Mouse (Mus musculus) cerebellum, postnatal 36 days (tissue): Measurements from ENCODE around the gene Snapin.
A peak's percentile ranks its signal among the peaks of the same experiment; 100 is the strongest.

Experiments
- DNase-seq, 2 experiments: peaks; one replicate each; pipeline ENCODE4 v3.0.0; 2021 to 2022; ENCODE audit warnings: mixed read lengths in 2 of 2

Gene Snapin

DNA sequence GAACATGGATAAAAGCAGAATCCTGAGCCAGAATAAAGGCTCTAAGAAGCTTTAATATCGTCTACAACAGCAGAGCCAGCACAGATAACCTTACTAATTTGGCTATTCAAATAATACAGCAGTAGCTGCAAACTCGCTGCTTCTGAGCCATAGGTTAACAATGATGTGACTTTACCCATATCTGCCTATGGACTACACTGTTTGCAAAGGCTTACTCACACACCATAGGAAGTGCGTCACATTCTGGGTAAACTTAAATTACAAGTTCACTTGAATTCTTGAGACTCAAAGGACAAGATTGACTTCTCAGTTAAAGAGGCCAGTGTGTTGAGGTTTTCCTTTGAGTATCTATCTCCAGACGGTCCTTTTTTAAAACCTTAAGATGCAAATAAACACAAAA, 12.6 kb upstream of the Snapin start:
- DNase-seq: no peak

DNA sequence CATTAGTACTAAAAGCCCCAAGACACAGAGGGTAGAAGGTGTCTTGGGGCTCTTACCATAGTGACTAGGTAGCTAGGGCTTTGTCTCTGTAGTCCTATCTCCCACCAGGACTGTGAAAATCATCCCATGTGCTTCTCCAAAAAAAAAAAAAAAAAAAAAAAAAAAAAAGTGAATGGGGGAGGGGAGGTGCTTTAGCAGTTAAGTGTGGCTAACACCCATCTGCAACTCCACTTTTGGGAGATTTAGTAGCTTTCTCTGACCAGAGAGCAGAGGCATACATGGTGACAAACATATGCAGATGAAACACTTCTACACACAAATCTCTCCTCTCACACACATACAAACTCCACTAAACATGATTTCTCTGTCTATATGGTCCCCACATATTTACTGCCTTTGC, 6.8 kb upstream of the Snapin start:
- no peak for DNase-seq

GRCm38 (mm10) chr3:90495850-90496525, 5.2 kb upstream of the Snapin start:
- DNase-seq: no peak

- no peak for DNase-seq
Observed at GRCm38 (mm10) chr3:90493831-90494540, 3.2 kb upstream of the Snapin start.

GRCm38 (mm10) chr3:90491350-90491749, 517 bp upstream of the Snapin start:
- DNase-seq: no peak

DNA sequence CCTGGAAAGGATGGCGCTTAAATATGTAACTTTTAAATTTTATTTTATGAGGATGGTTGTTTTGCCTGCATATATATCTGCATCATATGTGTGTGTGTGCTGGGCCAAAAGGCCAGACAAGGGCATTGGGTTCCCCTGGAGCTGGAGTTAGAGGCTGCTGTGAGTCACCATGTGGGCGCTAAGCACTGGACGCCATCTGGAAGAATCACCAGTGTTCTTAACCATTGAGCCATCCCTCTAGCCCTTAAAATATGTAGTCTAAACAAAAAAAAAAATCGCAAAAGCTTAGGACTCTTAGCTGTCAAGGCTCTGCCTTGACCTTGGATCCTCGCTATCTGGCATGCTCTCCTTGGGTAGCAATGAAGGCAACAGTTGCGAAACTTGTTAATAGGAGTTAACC, 2.3 kb downstream of the Snapin start:
- DNase-seq: no peak

GRCm38 (mm10) chr3:90486998-90487397, 3.8 kb downstream of the Snapin start:
- no peak for DNase-seq

- peak; percentile 94 to 97 for DNase-seq
Observed at GRCm38 (mm10) chr3:90475831-90476611, 14.8 kb downstream of the Snapin start, which contains the start of gene Ilf2. Gene Ilf2 (plus strand): TSS chr3:90476126.

GRCm38 (mm10) chr3:90475151-90475830, 15.5 kb downstream of the Snapin start:
- DNase-seq: peak; percentile 18 to 36

- DNase-seq: no peak
Observed at GRCm38 (mm10) chr3:90472213-90472612, 18.6 kb downstream of the Snapin start.

DNA sequence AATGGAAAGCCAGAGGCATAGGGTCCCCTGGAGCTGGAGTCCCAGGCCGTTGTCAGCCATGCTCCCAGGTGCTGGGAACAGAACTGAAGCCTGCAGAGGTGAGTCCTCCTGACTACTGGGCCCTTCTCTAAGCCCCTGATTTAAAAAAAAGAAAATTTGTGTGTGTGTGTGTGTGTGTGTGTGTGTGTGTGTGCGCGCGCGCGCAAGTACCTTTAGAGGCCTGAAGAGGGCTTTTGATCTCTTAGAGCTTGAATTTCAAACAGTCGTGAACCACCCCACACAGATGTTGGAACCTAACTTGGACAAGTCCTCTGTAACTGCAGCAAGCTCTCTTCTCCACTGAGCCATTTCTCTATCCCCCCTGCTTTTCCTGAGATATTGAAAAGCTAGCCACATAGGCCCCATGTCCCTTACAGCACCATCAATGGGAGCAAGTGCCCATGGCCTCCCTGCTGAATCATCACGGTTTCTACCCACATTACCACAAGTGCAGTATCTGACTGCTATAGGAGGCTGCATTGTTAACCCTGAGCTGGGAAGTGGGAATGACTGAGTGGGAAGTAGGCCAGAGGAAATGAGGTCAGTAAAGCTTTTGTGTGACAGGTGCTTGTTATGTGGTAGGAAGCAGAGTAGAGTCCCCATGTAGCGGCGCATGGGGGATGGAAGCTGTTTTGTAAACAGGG, 23.1 kb downstream of the Snapin start:
- no peak for DNase-seq

DNA sequence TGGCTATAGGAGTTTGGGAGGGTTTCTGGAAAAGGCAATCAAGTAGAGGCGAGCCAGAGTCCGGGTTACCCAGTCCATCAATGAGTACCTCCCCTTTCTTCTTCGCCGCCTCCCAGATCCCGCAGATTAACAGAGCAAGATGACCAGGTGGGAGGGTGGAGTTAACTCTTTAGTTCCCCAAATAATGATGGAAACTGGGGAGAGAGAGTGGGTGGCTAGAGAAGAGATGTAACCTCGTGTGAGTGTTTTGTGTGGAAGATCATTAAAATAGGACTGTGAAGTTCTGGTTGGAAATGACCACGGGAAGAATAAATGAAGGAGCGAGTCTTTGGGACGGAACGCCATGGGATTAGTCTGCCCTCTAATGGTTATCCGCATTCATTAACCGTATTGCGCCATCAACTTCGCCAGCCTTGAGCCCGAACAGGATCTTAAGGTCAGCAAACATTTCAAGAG, 24.5 kb downstream of the Snapin start:
- peak; percentile 54 to 69 for DNase-seq

- DNase-seq: peak in 1 of 2 experiments; percentile 19
Observed at GRCm38 (mm10) chr3:90465686-90466310, 25.0 kb downstream of the Snapin start, which contains the start of gene Npr1. Gene Npr1 (minus strand): TSS chr3:90465866.

DNA sequence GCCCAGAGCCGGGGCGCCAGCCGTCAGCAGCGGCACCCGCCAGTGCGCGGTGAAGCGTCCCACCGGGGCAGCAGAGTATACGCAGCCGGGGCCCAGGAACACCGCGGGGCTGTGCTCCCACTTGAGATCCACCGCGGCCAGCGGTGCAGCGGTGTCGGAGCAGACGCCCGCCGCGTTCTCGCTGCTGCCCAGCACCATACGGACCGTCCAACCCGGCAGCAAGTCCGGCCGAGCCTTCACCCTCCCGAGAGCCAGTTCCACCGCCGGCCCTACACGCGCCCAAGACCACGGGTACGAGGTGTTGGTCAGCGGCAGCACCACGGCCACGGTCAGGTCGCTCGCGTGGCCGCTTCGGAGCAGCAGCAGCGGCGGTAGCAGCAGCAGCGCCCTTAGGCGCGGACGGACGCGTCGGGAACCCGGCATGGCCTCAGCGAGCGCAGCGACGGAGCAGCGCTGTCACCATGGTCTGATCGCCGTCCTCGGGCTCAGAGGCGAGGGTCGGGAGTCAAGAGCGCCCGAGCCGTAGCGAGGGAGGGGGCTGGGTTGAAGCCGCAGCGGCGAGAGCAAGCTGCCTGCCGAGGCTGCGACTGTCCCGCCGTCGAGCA, 25.6 kb downstream of the Snapin start:
- no peak for DNase-seq

DNA sequence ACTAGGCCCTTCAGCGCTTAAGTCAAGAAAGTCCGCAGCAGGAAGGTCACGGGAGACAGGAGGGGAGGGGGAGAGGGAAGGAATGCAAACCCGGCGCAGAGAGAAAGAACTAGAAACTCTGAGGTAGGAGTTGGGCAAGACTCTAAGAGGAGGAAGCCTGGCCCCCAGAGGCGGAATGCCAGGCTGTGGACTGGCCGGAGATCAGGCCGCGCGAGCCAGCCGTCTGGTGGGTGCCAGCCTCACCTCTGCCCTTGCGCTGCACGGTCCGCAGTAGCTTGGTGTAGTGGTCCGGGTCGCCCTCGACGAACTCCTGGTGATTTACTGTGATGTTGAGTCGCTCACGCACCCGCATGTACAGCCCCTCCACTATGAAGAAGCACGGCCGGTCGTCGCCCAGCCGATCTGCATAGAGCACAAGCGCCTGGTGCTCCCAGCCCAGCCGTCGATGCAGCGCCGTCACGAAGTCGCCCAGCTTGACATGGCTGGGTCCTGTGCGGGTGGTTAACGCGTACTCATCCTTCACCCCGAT, 26.2 kb downstream of the Snapin start:
- no peak for DNase-seq

- no peak for DNase-seq
Observed at GRCm38 (mm10) chr3:90462579-90462978, 28.3 kb downstream of the Snapin start.

DNA sequence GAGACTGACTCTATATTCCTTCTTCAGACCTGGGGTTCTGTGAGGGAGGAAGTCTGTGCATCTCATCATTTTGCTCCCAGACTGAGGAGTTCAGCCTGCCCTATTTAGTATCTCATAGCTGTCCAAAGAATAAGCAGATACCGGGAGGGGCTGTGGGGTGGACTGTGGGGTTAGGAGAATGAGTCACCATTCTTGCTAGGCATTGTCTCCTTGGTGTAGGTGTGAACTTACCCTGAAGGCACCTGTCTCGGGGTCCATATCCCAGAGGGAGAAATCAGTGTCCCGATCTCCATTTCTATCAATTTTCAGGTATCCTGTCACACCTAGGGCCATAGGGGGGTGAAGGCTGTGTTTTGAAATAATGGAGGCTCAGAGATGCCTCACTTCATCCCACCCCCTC, 28.9 kb downstream of the Snapin start:
- DNase-seq: no peak

GRCm38 (mm10) chr3:90460315-90460714, 30.5 kb downstream of the Snapin start:
- no peak for DNase-seq

DNA sequence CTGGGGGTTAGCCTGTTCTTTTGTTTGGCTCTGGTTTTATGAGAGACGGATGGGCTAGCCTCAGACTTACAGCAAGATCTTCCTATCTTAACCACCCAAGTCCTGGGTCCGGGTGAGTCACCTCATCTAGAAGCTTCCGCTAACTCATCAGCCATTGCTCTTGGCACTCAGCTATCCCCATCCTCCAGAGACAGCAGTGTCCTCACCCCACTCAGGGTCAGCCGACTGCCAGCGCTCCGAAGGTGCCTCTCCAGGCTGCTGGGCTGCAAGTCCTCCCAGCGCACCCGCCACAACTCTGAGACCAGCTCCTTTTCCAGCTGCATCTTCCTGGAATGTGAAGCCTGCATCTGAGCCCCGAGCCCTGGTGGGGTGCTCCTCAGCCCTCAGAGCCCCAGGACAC, 31.1 kb downstream of the Snapin start:
- DNase-seq: no peak

DNA sequence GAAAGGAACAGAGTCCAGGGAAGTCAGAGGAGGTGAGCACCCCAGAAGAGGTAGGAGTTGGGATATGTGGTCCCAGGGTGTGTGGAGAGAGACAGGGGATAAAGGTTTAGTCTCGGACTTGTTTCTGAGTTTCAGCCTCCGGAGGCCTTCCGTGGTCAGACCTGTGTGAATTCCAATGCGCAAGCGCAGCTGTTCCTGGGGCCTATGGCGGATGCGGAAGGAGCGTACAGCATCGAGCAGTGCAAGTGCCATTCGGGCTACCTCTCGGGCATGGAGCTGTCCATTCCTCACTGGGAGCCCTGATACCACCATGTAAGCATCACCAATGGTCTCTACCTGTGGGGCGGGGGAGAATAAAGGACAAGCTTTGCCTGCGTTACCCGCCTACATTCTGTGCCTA, 35.9 kb downstream of the Snapin start:
- DNase-seq: no peak
